Mouse (Mus musculus) testis, adult 2 months (tissue): Measurements from ENCODE around the gene Rab36. TPM values are rescaled to one million over a fixed set of nuclear protein-coding genes. Genes with fewer than 3 reads are reported as not detected.

Experiments used
- H3K27ac ChIP-seq: fragments of 200-500 bp; 2 replicates; pipeline ENCODE4 v1.5.1; 2012; ENCODE audit warnings: low read depth, low read length; ENCODE audit not compliant: control insufficient read depth, insufficient read depth
- H3K27me3 ChIP-seq: fragments of 200-500 bp; 2 replicates; pipeline ENCODE4 v1.6.1; 2012; ENCODE audit warnings: mild to moderate bottlenecking, low read length, moderate library complexity; ENCODE audit not compliant: control insufficient read depth, insufficient read depth
- H3K36me3 ChIP-seq: fragments of 200-500 bp; 2 replicates; pipeline ENCODE4 v1.6.1; 2012; ENCODE audit warnings: mild to moderate bottlenecking, low read length; ENCODE audit not compliant: control insufficient read depth, insufficient read depth
- H3K4me1 ChIP-seq: fragments of 200-500 bp; 2 replicates; pipeline ENCODE4 v1.6.1; 2012; ENCODE audit warnings: low read length; ENCODE audit not compliant: control insufficient read depth, insufficient read depth
- H3K4me3 ChIP-seq: fragments of 200-500 bp; 2 replicates; pipeline ENCODE4 v1.5.1; 2012; ENCODE audit warnings: low read depth, mild to moderate bottlenecking, low read length, moderate library complexity, mixed read lengths; ENCODE audit not compliant: control insufficient read depth
- CTCF ChIP-seq: fragments of 200-500 bp; IDR thresholded peaks from 2 replicates; pipeline ENCODE4 v1.5.1; 2012; ENCODE audit warnings: low read depth, mild to moderate bottlenecking, inconsistent platforms, low read length, moderate library complexity; ENCODE audit not compliant: control insufficient read depth, insufficient read depth, insufficient replicate concordance
- POLR2A ChIP-seq: fragments of 200-500 bp; IDR thresholded peaks from 2 replicates; pipeline ENCODE4 v1.6.1; 2012; ENCODE audit warnings: low read depth, mild to moderate bottlenecking, inconsistent platforms, low read length, moderate library complexity; ENCODE audit not compliant: control insufficient read depth
- polyA plus RNA-seq: library from polyadenylated mRNA; depleted of rRNA; stranded (reverse); fragments of >200 nt; gene quantifications from 2 replicates; pipeline ENCODE4 v1.2.3, GENCODE M21; 2012

Rab36 gene
- polyA plus RNA-seq, 1 experiment: 35.3 TPM

GRCm38 (mm10) chr10:75058336-75058735 lies 21.5 kb downstream of the Rab36 start:
- Histone ChIP-seq H3K36me3 (no peaks in the 10 kb centered on the region), H3K27ac (no peak overlapping the region), H3K27me3 (no peaks in the 10 kb centered on the region), H3K4me3 (no peak overlapping the region), H3K4me1 (peaks cover 20% of the 10 kb centered on the region)
- TF ChIP-seq CTCF (no peak), POLR2A (no peak)

- H3K27me3 ChIP-seq: no peaks in the 10 kb centered on the region
- no peak overlapping the region for H3K4me3 ChIP-seq
- no peak for TF ChIP-seq CTCF
- TF ChIP-seq POLR2A: no peak
- no peaks in the 10 kb centered on the region for H3K36me3 ChIP-seq
- H3K27ac ChIP-seq: no peak overlapping the region
- peaks cover 20% of the 10 kb centered on the region for H3K4me1 ChIP-seq
Measured at GRCm38 (mm10) chr10:75058761-75059395, 22.0 kb downstream of the Rab36 start.

- Histone ChIP-seq H3K27me3 (no peaks in the 10 kb centered on the region), H3K4me3 (no peak overlapping the region), H3K36me3 (no peaks in the 10 kb centered on the region), H3K27ac (no peak overlapping the region), H3K4me1 (peaks cover 20% of the 10 kb centered on the region)
- TF ChIP-seq POLR2A: no peak
- peak; percentile 52; the same call in 1 of the 2 replicates for TF ChIP-seq CTCF
Measured at GRCm38 (mm10) chr10:75059396-75059795, 22.5 kb downstream of the Rab36 start.

GRCm38 (mm10) chr10:75060217-75060842 lies 23.5 kb downstream of the Rab36 start, which contains the start of gene Bcr:
TSS of gene Bcr (plus strand) at chr10:75060592.
- H3K27ac ChIP-seq: peak within 1 kb of the TSS; percentile 39
- no peaks in the 10 kb centered on the region for H3K27me3 ChIP-seq
- H3K4me3 ChIP-seq: peak within 1 kb of the TSS; percentile 90
- H3K36me3 ChIP-seq: no peaks in the 10 kb centered on the region
- peaks cover 21% of the 10 kb centered on the region for H3K4me1 ChIP-seq
- no peak for TF ChIP-seq CTCF
- TF ChIP-seq POLR2A: no peak

- peak overlapping the region; percentile 39 for H3K27ac ChIP-seq
- TF ChIP-seq CTCF (no peak), POLR2A (no peak)
- H3K27me3 ChIP-seq: no peaks in the 10 kb centered on the region
- peaks cover 26% of the 10 kb centered on the region for H3K4me1 ChIP-seq
- peak overlapping the region; percentile 90 for H3K4me3 ChIP-seq
- no peaks in the 10 kb centered on the region for H3K36me3 ChIP-seq
Measured at GRCm38 (mm10) chr10:75060843-75061235, 24.0 kb downstream of the Rab36 start.

GRCm38 (mm10) chr10:75061341-75062188 lies 24.7 kb downstream of the Rab36 start:
- no peaks in the 10 kb centered on the region for H3K36me3 ChIP-seq
- TF ChIP-seq POLR2A: no peak
- no peak for TF ChIP-seq CTCF
- H3K27me3 ChIP-seq: no peaks in the 10 kb centered on the region
- peaks cover 29% of the 10 kb centered on the region for H3K4me1 ChIP-seq
- no peak overlapping the region for H3K27ac ChIP-seq
- peak overlapping the region; percentile 90 for H3K4me3 ChIP-seq

- Histone ChIP-seq H3K4me1 (peaks cover 29% of the 10 kb centered on the region), H3K27me3 (no peaks in the 10 kb centered on the region), H3K36me3 (no peaks in the 10 kb centered on the region), H3K4me3 (peak overlapping the region; percentile 90), H3K27ac (no peak overlapping the region)
- TF ChIP-seq POLR2A (no peak), CTCF (no peak)
Measured at GRCm38 (mm10) chr10:75062189-75062561, 25.3 kb downstream of the Rab36 start.
